Mouse (Mus musculus): ENCODE data around the gene E330034G19Rik. TPM values are rescaled to one million over a fixed set of nuclear protein-coding genes. Genes with fewer than 3 reads are reported as not detected.
"Not testable (repeated sequence)": the region's sequence is repeated elsewhere in the genome, so short reads cannot be mapped to it uniquely, and the experiment has no call there.

The E330034G19Rik gene
- polyA plus RNA-seq, 1 experiment from 2014 or later, result not detected

DNA sequence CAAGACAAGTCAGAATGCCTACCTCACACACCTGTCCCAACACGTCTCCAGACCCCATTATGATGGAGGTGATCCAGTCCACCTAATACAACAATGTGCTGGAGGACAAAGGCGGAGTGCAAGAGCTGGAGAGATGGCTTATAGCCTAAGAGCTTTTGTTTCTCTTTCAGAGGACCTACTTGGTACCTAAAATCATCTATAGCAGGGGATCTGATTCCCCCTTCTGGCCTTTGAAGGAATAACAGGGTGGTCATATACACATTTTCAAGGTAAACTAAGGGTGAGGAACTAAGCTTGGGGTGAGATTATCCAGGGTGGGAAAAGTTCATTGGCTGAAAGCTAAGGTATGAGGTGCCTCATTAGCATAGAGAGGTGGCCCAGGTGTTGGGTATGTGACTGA is 19.4 kb upstream of the E330034G19Rik start:
- 56% methylated on average over 2 of the region's 2 CpGs for WGBS
- H3K36me3 ChIP-seq, result no peaks in the 10 kb centered on the region

DNA sequence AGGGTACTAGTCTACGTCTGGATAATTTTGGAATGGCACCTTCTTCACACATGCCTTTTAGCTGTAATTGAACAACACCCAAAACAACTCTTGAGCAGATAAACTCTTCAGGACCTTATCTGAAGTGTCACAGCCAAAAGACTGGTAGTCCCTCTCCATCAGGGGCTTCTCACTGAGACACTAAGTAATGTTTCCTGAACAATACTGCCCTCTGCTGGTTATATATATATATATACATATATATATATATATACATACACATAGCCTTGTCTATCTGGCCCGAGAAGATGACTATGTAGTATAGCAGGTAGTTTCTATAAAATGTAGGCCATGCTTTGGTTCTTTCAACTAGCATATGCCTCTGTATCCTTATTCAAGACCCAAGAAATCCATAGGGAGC is 17.5 kb upstream of the E330034G19Rik start:
- H3K9ac ChIP-seq, result no peak overlapping the region
- H3K36me3 ChIP-seq, result no peaks in the 10 kb centered on the region
- no peaks in the 10 kb centered on the region for H3K27me3 ChIP-seq (replicated peaks)
- ATAC-seq (ENCODE audit: low FRiP score, low read depth), result no peak
- no peak overlapping the region for H3K4me2 ChIP-seq (replicated peaks)
- H3K9me3 ChIP-seq, result no peaks in the 10 kb centered on the region
- H3K27ac ChIP-seq, result no peak overlapping the region
- no peak overlapping the region for H3K4me3 ChIP-seq
- 56% methylated on average over 2 of the region's 2 CpGs for WGBS
- no peaks in the 10 kb centered on the region for H3K4me1 ChIP-seq

More for the DNA sequence above, 19.4 kb upstream of the E330034G19Rik start:
- no peak for ATAC-seq (ENCODE audit: low FRiP score, low read depth)
- H3K27ac ChIP-seq, result no peak overlapping the region
- peaks cover 4% of the 10 kb centered on the region; the same call in 1 of the 2 replicates for H3K4me1 ChIP-seq
- no peak overlapping the region for H3K4me3 ChIP-seq
- no peak overlapping the region for H3K9ac ChIP-seq
- H3K4me2 ChIP-seq (replicated peaks), result no peak overlapping the region
- H3K9me3 ChIP-seq, result no peaks in the 10 kb centered on the region
- H3K27me3 ChIP-seq (replicated peaks), result no peaks in the 10 kb centered on the region

GRCm38 (mm10) chr14:24281278-24281677 is 11.7 kb upstream of the E330034G19Rik start:
- H3K4me2 ChIP-seq (replicated peaks), result no peak overlapping the region
- no peaks in the 10 kb centered on the region for H3K9me3 ChIP-seq
- no peaks in the 10 kb centered on the region for H3K27me3 ChIP-seq (replicated peaks)
- H3K9ac ChIP-seq, result no peak overlapping the region
- H3K36me3 ChIP-seq, result no peaks in the 10 kb centered on the region
- no peak overlapping the region for H3K4me3 ChIP-seq
- ATAC-seq (ENCODE audit: low FRiP score, low read depth), result no peak
- H3K27ac ChIP-seq, result no peak overlapping the region
- WGBS, result 69% methylated on average over 4 of the region's 4 CpGs
- no peaks in the 10 kb centered on the region for H3K4me1 ChIP-seq

- Histone ChIP-seq H3K36me3 (no peaks in the 10 kb centered on the region), H3K9ac (no peak overlapping the region), H3K4me2 (replicated peaks) (no peak overlapping the region), H3K9me3 (no peaks in the 10 kb centered on the region), H3K4me1 (no peaks in the 10 kb centered on the region), H3K27ac (no peak overlapping the region), H3K27me3 (replicated peaks) (no peaks in the 10 kb centered on the region), H3K4me3 (no peak overlapping the region)
- 80% methylated on average over 3 of the region's 3 CpGs for WGBS
- ATAC-seq (ENCODE audit: low FRiP score, low read depth), result no peak
Measured at GRCm38 (mm10) chr14:24282276-24282675, 10.7 kb upstream of the E330034G19Rik start.

- no peak overlapping the region for H3K4me3 ChIP-seq
- H3K9me3 ChIP-seq, result no peaks in the 10 kb centered on the region
- no peaks in the 10 kb centered on the region for H3K36me3 ChIP-seq
- 74% methylated on average over 4 of the region's 4 CpGs for WGBS
- no peaks in the 10 kb centered on the region for H3K4me1 ChIP-seq
- no peak overlapping the region for H3K27ac ChIP-seq
- no peaks in the 10 kb centered on the region for H3K27me3 ChIP-seq (replicated peaks)
- ATAC-seq (ENCODE audit: low FRiP score, low read depth), result no peak
- H3K9ac ChIP-seq, result no peak overlapping the region
- H3K4me2 ChIP-seq (replicated peaks), result no peak overlapping the region
Measured at GRCm38 (mm10) chr14:24286136-24286535, 6.9 kb upstream of the E330034G19Rik start.

- Histone ChIP-seq H3K27me3 (replicated peaks) (no peaks in the 10 kb centered on the region), H3K9ac (no peak overlapping the region), H3K27ac (no peak overlapping the region), H3K4me2 (replicated peaks) (no peak overlapping the region), H3K9me3 (no peaks in the 10 kb centered on the region), H3K36me3 (no peaks in the 10 kb centered on the region), H3K4me1 (no peaks in the 10 kb centered on the region), H3K4me3 (no peak overlapping the region)
- no peak for ATAC-seq (ENCODE audit: low FRiP score, low read depth)
Measured at GRCm38 (mm10) chr14:24290726-24291125, 2.3 kb upstream of the E330034G19Rik start.

GRCm38 (mm10) chr14:24293631-24294030 is 617 bp downstream of the E330034G19Rik start:
- H3K27ac ChIP-seq, result no peak overlapping the region
- 90% methylated on average over 5 of the region's 5 CpGs for WGBS
- no peak for ATAC-seq (ENCODE audit: low FRiP score, low read depth)

GRCm38 (mm10) chr14:24302126-24302525 is 9.1 kb downstream of the E330034G19Rik start:
- not testable (repeated sequence) for H3K4me1 ChIP-seq; H3K27ac ChIP-seq; H3K9ac ChIP-seq; H3K9me3 ChIP-seq; H3K27me3 ChIP-seq (replicated peaks); ATAC-seq (ENCODE audit: low FRiP score, low read depth); H3K4me2 ChIP-seq (replicated peaks); H3K4me3 ChIP-seq; H3K36me3 ChIP-seq
- WGBS, result 79% methylated on average over 1 of the region's 1 CpGs

More at GRCm38 (mm10) chr14:24293631-24294030, 617 bp downstream of the E330034G19Rik start:
- no peaks in the 10 kb centered on the region for H3K27me3 ChIP-seq (replicated peaks)
- no peaks in the 10 kb centered on the region for H3K36me3 ChIP-seq
- no peak overlapping the region for H3K9ac ChIP-seq
- H3K4me1 ChIP-seq, result no peaks in the 10 kb centered on the region
- no peak overlapping the region for H3K4me2 ChIP-seq (replicated peaks)
- H3K9me3 ChIP-seq, result no peaks in the 10 kb centered on the region
- no peak overlapping the region for H3K4me3 ChIP-seq

GRCm38 (mm10) chr14:24306667-24307066 is 13.7 kb downstream of the E330034G19Rik start:
- Histone ChIP-seq H3K9me3 (no peaks in the 10 kb centered on the region), H3K4me2 (replicated peaks) (no peak overlapping the region), H3K4me1 (no peaks in the 10 kb centered on the region), H3K4me3 (no peak overlapping the region), H3K27me3 (replicated peaks) (no peaks in the 10 kb centered on the region), H3K27ac (no peak overlapping the region), H3K36me3 (no peaks in the 10 kb centered on the region), H3K9ac (no peak overlapping the region)
- ATAC-seq (ENCODE audit: low FRiP score, low read depth), result no peak
- 85% methylated on average over 6 of the region's 6 CpGs for WGBS

- H3K9ac ChIP-seq, result no peak overlapping the region
- no peaks in the 10 kb centered on the region for H3K36me3 ChIP-seq
- WGBS, result 88% methylated on average over 1 of the region's 1 CpGs
- no peaks in the 10 kb centered on the region for H3K4me1 ChIP-seq
- H3K27me3 ChIP-seq (replicated peaks), result no peaks in the 10 kb centered on the region
- ATAC-seq (ENCODE audit: low FRiP score, low read depth), result no peak
- H3K4me3 ChIP-seq, result no peak overlapping the region
- H3K4me2 ChIP-seq (replicated peaks), result no peak overlapping the region
- H3K27ac ChIP-seq, result no peak overlapping the region
- no peaks in the 10 kb centered on the region for H3K9me3 ChIP-seq
Measured at GRCm38 (mm10) chr14:24307146-24307545, 14.1 kb downstream of the E330034G19Rik start.

GRCm38 (mm10) chr14:24311110-24311509 is 18.1 kb downstream of the E330034G19Rik start:
- ATAC-seq (ENCODE audit: low FRiP score, low read depth), result no peak
- 49% methylated on average over 3 of the region's 3 CpGs for WGBS

GRCm38 (mm10) chr14:24347007-24347406 is 54.0 kb downstream of the E330034G19Rik start:
- H3K27me3 ChIP-seq (replicated peaks); H3K4me2 ChIP-seq (replicated peaks); H3K9ac ChIP-seq; H3K4me3 ChIP-seq; H3K4me1 ChIP-seq; H3K9me3 ChIP-seq; H3K36me3 ChIP-seq; ATAC-seq (ENCODE audit: low FRiP score, low read depth); H3K27ac ChIP-seq: not testable (repeated sequence)
- WGBS, result 84% methylated on average over 3 of the region's 3 CpGs

More at GRCm38 (mm10) chr14:24311110-24311509, 18.1 kb downstream of the E330034G19Rik start:
- H3K4me3 ChIP-seq, result no peak overlapping the region
- no peaks in the 10 kb centered on the region for H3K9me3 ChIP-seq
- no peaks in the 10 kb centered on the region for H3K27me3 ChIP-seq (replicated peaks)
- no peaks in the 10 kb centered on the region for H3K36me3 ChIP-seq
- H3K4me2 ChIP-seq (replicated peaks), result no peak overlapping the region
- no peak overlapping the region for H3K27ac ChIP-seq
- no peaks in the 10 kb centered on the region for H3K4me1 ChIP-seq
- no peak overlapping the region for H3K9ac ChIP-seq

- Histone ChIP-seq H3K4me1 (no peaks in the 10 kb centered on the region), H3K27me3 (replicated peaks) (no peaks in the 10 kb centered on the region), H3K9me3 (no peaks in the 10 kb centered on the region), H3K4me3 (no peak overlapping the region), H3K9ac (no peak overlapping the region), H3K27ac (no peak overlapping the region), H3K4me2 (replicated peaks) (no peak overlapping the region), H3K36me3 (no peaks in the 10 kb centered on the region)
- 65% methylated on average over 22 of the region's 22 CpGs for WGBS
- ATAC-seq (ENCODE audit: low FRiP score, low read depth), result no peak
Measured at GRCm38 (mm10) chr14:24358295-24358951, 65.4 kb downstream of the E330034G19Rik start.

Data from neural tube, embryonic 12.5 days (tissue).